Mouse (Mus musculus): ENCODE results near the gene Eif4e3. TPM values are rescaled to one million over a fixed set of nuclear protein-coding genes. Genes with fewer than 3 reads are reported as not detected.

The Eif4e3 gene
- polyA plus RNA-seq, 1 experiment: not detected

DNA sequence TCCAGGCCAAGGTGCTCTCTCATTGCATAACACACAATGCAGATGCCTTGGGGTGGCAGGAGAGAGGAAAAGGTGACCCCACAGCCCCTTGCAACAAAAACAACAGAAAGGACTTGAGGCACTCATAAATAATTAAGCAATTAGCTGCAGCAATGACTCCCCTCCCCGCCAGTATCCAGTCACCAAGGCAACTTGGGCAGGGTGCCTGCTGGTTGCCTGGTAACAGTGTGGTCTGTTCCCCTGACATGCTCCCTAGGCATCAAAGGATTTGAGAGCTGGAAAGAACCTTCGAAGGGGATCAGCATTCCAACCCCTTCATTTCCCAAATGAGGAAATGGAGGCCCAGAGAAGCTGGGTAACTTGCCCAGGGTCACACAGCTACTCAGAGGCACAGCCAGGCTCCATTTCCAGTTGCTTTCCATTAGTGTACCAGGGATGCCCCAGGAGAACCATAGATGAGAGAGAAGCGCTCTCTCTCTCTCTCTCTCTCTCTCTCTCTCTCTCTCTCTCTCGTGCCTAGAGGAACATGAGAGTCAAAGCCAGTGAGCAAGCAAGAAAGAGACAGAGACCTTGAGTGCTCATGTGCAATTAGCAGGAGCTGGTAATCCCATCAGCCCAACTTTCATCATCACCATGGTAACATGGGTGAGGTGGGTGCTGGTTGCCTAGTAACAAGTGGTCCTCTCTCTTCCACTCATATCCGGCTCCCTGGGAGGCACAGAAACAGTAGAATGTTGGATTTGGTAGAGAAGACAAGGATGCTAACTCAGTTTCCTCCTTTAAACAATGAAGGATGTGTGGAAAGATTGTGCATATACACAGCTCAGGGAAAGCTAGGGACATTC lies 3.1 kb upstream of the Eif4e3 start:
- Histone ChIP-seq H3K36me3 (ENCODE audit: control insufficient read depth) (no peaks in the 10 kb centered on the region), H3K9me3 (ENCODE audit: control insufficient read depth, low read length) (no peaks in the 10 kb centered on the region), H3K4me1 (ENCODE audit: control insufficient read depth) (peaks cover 2% of the 10 kb centered on the region; the same call in 1 of the 2 replicates), H3K4me3 (replicated peaks) (no peak overlapping the region), H3K27me3 (ENCODE audit: control insufficient read depth) (peaks cover 39% of the 10 kb centered on the region)
- TF ChIP-seq GATA1 (IDR thresholded peaks at IDR 0.05; ENCODE audit: low read length): no peak
- no peak for TF ChIP-seq TAL1 (IDR thresholded peaks at IDR 0.05; ENCODE audit: low read length)

DNA sequence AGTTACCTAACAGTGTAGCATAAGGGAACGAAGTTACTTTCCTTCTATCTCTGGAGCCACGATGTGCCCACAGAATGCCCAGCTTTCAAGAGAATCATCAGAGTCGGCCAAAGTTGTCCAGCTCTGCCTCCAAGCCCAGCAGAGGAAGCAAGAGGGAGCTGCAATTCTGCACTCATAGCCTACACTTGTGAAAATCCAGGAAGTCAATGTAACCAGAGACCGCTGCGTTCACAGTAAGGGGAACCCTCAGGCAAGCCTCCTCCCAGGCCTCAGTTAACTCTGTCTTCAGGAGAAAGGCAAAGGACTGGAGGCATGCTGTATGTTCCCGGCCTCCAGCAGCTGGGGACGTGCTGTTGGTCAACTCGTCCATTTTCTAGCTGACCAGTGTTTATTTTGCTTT lies 719 bp upstream of the Eif4e3 start:
- peaks cover 2% of the 10 kb centered on the region; the same call in 1 of the 2 replicates for H3K4me1 ChIP-seq (ENCODE audit: control insufficient read depth)
- no peak overlapping the region for H3K4me3 ChIP-seq (replicated peaks)
- H3K36me3 ChIP-seq (ENCODE audit: control insufficient read depth): no peaks in the 10 kb centered on the region
- TF ChIP-seq TAL1 (IDR thresholded peaks at IDR 0.05; ENCODE audit: low read length) (no peak), GATA1 (IDR thresholded peaks at IDR 0.05; ENCODE audit: low read length) (no peak)
- H3K9me3 ChIP-seq (ENCODE audit: control insufficient read depth, low read length): no peaks in the 10 kb centered on the region
- H3K27me3 ChIP-seq (ENCODE audit: control insufficient read depth): peaks cover 49% of the 10 kb centered on the region

DNA sequence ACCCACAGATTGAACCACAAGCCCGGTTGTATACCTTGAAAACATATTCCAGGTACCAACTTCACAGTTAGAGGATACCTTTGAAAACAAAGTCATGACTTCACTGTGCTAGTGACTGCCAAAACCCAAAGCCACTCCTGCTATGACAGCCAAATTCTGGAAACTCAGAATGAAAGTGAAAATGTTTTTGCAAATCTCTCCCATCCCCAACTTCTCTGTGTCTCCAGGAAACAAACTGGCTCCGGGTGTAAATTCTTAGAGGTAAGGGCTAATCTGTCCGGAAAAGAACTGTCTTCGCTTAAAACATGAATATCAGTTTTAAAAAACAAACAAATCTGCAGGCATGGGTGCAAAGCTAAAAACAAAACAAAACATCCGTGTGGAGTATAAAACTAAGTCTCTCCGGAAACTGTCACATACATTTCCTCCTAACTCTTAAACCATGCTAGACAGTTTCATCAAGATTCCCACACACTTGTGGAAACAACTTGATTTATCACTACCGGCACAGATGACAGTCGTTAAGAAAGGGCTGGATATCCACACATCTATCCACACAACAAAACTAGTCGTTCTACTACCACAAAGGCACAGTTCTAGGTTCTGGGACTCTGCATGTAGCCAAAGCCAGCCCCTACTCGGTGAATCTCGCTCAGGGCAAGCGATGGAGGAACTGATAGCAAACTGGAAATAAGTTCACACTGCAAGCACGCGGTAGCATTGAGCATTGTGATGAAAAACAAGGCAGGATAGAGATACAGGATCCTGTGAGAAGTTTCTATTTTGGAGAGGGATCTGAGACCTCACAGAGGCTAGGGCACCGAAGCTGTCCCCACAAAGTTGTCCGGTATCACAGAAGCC lies 884 bp downstream of the Eif4e3 start:
- Histone ChIP-seq H3K4me1 (ENCODE audit: control insufficient read depth) (peaks cover 2% of the 10 kb centered on the region; the same call in 1 of the 2 replicates), H3K36me3 (ENCODE audit: control insufficient read depth) (no peaks in the 10 kb centered on the region), H3K4me3 (replicated peaks) (peak overlapping the region; percentile 46), H3K27me3 (ENCODE audit: control insufficient read depth) (peaks cover 49% of the 10 kb centered on the region), H3K9me3 (ENCODE audit: control insufficient read depth, low read length) (no peaks in the 10 kb centered on the region)
- TF ChIP-seq TAL1 (IDR thresholded peaks at IDR 0.05; ENCODE audit: low read length) (no peak), GATA1 (IDR thresholded peaks at IDR 0.05; ENCODE audit: low read length) (no peak)

DNA sequence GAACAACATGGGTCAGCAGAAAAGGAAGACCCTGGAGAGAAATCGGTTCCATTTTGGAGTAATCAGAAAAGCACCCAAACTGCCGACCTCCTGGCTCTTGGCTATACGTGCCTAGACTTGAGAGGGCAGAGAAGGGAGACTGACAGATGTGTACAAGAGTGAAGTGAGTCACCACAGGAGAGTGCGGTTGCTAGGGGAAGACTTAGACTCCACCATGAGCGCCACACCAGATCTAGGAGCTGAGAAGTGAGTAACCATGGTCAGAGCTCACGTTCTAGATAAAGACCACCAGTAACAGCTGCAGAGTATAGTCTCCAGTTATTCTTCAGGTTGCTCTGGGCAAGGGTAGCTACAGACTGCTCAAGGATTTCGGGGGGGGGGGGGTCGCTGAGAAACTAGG lies 3.3 kb downstream of the Eif4e3 start:
- H3K4me3 ChIP-seq (replicated peaks): no peak overlapping the region
- H3K9me3 ChIP-seq (ENCODE audit: control insufficient read depth, low read length): no peaks in the 10 kb centered on the region
- TF ChIP-seq GATA1 (IDR thresholded peaks at IDR 0.05; ENCODE audit: low read length) (no peak), TAL1 (IDR thresholded peaks at IDR 0.05; ENCODE audit: low read length) (no peak)
- H3K36me3 ChIP-seq (ENCODE audit: control insufficient read depth): no peaks in the 10 kb centered on the region
- H3K27me3 ChIP-seq (ENCODE audit: control insufficient read depth): peaks cover 44% of the 10 kb centered on the region
- H3K4me1 ChIP-seq (ENCODE audit: control insufficient read depth): peaks cover 2% of the 10 kb centered on the region; the same call in 1 of the 2 replicates

DNA sequence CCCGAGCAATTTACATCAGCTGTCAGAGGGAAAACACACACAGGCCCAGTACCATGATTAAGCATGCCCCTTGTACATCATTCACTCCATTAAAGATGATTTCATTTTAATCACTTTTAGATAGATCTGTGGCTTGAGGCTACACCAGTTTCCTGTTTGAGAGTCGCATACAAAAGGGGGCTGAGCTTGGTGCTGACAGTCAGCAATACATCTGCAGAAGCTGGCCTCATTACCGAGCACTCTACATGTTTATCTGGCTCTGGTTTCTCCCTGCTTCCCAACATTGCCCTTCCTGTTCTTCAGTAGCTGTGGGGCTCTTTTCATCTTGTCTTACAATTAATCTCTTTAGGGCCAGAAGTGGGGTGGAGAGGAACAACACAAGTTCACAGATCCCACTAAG lies 6.1 kb downstream of the Eif4e3 start:
- no peak overlapping the region for H3K4me3 ChIP-seq (replicated peaks)
- TF ChIP-seq GATA1 (IDR thresholded peaks at IDR 0.05; ENCODE audit: low read length) (no peak), TAL1 (IDR thresholded peaks at IDR 0.05; ENCODE audit: low read length) (no peak)
- H3K9me3 ChIP-seq (ENCODE audit: control insufficient read depth, low read length): no peaks in the 10 kb centered on the region
- H3K4me1 ChIP-seq (ENCODE audit: control insufficient read depth): no peaks in the 10 kb centered on the region
- peaks cover 17% of the 10 kb centered on the region for H3K27me3 ChIP-seq (ENCODE audit: control insufficient read depth)
- no peaks in the 10 kb centered on the region for H3K36me3 ChIP-seq (ENCODE audit: control insufficient read depth)

DNA sequence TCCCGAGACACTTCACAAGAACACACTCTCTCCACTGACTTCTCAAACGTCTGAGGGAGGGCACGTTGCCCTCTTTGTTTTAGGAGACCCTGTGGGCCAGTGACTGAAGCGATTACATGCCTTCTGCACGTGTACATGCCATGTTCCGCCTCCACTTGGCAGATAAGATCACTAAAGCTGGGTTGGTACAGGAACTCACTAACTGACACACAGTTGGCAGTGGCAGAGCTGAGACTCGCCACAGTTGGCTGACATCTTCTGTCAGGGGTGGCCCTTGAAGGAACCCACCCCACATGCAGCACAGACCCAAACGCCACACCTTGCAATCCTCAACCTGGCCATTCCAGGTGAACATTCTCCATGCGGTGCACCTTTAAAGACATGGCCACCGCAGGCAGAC lies 8.0 kb downstream of the Eif4e3 start:
- TF ChIP-seq TAL1 (IDR thresholded peaks at IDR 0.05; ENCODE audit: low read length) (no peak), GATA1 (IDR thresholded peaks at IDR 0.05; ENCODE audit: low read length) (no peak)
- Histone ChIP-seq H3K27me3 (ENCODE audit: control insufficient read depth) (peaks cover under 1% of the 10 kb centered on the region; the same call in 1 of the 2 replicates), H3K4me1 (ENCODE audit: control insufficient read depth) (no peaks in the 10 kb centered on the region), H3K36me3 (ENCODE audit: control insufficient read depth) (no peaks in the 10 kb centered on the region), H3K9me3 (ENCODE audit: control insufficient read depth, low read length) (no peaks in the 10 kb centered on the region), H3K4me3 (replicated peaks) (no peak overlapping the region)

DNA sequence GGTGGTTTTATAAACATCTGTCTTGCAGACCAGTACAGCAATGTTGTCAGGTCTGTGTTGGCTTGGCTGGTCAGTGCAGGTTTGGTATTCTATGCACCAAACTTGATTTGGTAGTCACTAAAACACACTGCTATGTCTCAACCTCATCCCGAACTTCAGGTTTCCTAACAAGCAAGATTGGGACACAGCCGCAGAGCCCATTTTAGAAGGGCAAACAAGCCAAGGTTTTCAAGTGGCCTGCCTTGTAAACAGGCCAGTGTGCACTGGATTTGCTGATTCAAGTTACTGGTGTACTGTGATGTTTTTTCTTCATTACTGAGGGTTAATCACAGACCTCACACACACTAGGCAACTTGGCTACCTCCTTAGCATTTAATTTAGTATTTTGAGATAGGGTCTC lies 10.5 kb downstream of the Eif4e3 start:
- TF ChIP-seq TAL1 (IDR thresholded peaks at IDR 0.05; ENCODE audit: low read length) (no peak), GATA1 (IDR thresholded peaks at IDR 0.05; ENCODE audit: low read length) (no peak)
- Histone ChIP-seq H3K9me3 (ENCODE audit: control insufficient read depth, low read length) (no peaks in the 10 kb centered on the region), H3K4me3 (replicated peaks) (no peak overlapping the region), H3K36me3 (ENCODE audit: control insufficient read depth) (no peaks in the 10 kb centered on the region), H3K27me3 (ENCODE audit: control insufficient read depth) (no peaks in the 10 kb centered on the region), H3K4me1 (ENCODE audit: control insufficient read depth) (no peaks in the 10 kb centered on the region)

DNA sequence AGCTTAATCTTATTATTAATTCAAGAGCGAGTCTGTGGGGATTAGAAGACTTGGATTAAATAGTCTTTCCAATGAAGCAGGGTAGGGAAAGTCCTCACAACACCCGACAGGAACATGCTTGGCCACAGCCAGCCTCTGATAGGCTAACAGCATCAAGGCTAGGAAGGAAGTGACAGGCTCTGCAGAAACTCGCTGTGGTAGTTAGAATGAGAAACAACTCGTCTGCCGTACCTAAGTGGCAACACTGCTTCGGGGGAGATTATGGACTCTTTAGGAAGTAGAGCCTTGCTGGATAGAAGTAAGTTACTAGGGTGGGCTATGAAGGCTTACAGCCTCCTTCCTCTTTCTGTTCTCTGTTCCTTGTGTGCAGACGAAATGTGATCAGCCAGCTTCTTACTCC lies 11.1 kb downstream of the Eif4e3 start:
- no peaks in the 10 kb centered on the region for H3K9me3 ChIP-seq (ENCODE audit: control insufficient read depth, low read length)
- H3K4me3 ChIP-seq (replicated peaks): no peak overlapping the region
- H3K27me3 ChIP-seq (ENCODE audit: control insufficient read depth): no peaks in the 10 kb centered on the region
- H3K4me1 ChIP-seq (ENCODE audit: control insufficient read depth): no peaks in the 10 kb centered on the region
- TF ChIP-seq GATA1 (IDR thresholded peaks at IDR 0.05; ENCODE audit: low read length): no peak
- no peak for TF ChIP-seq TAL1 (IDR thresholded peaks at IDR 0.05; ENCODE audit: low read length)
- H3K36me3 ChIP-seq (ENCODE audit: control insufficient read depth): no peaks in the 10 kb centered on the region

DNA sequence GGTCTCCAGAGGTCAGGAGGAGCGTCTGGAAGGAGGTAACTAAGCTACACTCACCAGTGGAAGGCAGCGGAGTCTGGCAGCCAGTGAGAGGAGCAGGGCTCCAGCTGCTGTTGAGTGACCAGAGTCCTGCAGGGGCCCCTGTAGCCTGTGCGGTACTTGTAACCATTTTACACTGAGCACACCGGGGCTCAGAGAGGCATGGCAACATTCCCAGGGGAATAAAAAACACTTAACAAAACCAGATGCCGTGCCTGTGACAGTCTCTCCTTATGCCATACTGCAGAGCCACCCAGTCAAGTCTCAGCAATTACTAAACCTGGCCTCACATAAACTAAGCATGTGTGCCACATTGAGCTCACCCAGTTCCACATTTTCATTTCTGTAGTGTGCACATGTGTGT lies 12.2 kb downstream of the Eif4e3 start:
- H3K4me1 ChIP-seq (ENCODE audit: control insufficient read depth): no peaks in the 10 kb centered on the region
- TF ChIP-seq GATA1 (IDR thresholded peaks at IDR 0.05; ENCODE audit: low read length): no peak
- TF ChIP-seq TAL1 (IDR thresholded peaks at IDR 0.05; ENCODE audit: low read length): no peak
- H3K27me3 ChIP-seq (ENCODE audit: control insufficient read depth): no peaks in the 10 kb centered on the region
- H3K9me3 ChIP-seq (ENCODE audit: control insufficient read depth, low read length): no peaks in the 10 kb centered on the region
- no peaks in the 10 kb centered on the region for H3K36me3 ChIP-seq (ENCODE audit: control insufficient read depth)
- no peak overlapping the region for H3K4me3 ChIP-seq (replicated peaks)
